Mouse (Mus musculus): ENCODE data around the gene Cacna1c. TPM values are rescaled to one million over a fixed set of nuclear protein-coding genes. Genes with fewer than 3 reads are reported as not detected.

The Cacna1c gene
- polyA plus RNA-seq, 1 experiment, result 1.0 TPM

DNA sequence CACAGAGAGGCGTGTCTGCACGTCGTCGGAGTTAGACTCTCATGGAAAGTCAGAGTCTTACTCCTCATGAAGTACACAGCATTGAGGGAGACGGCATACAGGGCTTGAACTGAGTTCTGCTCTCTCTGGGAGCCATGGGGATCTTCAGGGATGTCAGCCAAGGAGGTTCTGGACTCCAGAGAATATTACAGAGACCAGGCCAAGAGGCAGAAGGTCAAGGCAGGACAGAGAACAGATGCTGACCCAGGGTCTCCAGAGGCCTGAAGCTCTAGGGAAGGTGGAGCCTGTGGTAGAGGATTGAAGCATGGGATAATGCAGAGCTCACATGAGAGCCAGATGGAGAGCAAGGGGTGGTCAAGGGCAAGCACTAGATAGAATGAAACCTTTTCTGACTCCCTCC, 507.4 kb downstream of the Cacna1c start:
- Histone ChIP-seq H3K27ac (ENCODE audit: insufficient read depth, low read length) (no peak overlapping the region), H3K36me3 (ENCODE audit: control insufficient read depth, insufficient read depth, low read length, poor library complexity, severe bottlenecking) (no peaks in the 10 kb centered on the region), H3K9me3 (replicated peaks; ENCODE audit: control insufficient read depth, insufficient read depth, low read length, poor library complexity, severe bottlenecking) (no peaks in the 10 kb centered on the region), H3K4me3 (ENCODE audit: low read depth, low read length) (no peak overlapping the region), H3K9ac (ENCODE audit: low read depth, poor library complexity, severe bottlenecking) (no peak overlapping the region), H3K27me3 (ENCODE audit: control insufficient read depth, insufficient read depth, low read length, poor library complexity, severe bottlenecking) (no peaks in the 10 kb centered on the region), H3K4me1 (ENCODE audit: control insufficient read depth, insufficient read depth, low read length) (no peaks in the 10 kb centered on the region)
- TF ChIP-seq EP300 (IDR thresholded peaks at IDR 0.05; ENCODE audit: insufficient read depth, low read depth, low read length), result no peak

DNA sequence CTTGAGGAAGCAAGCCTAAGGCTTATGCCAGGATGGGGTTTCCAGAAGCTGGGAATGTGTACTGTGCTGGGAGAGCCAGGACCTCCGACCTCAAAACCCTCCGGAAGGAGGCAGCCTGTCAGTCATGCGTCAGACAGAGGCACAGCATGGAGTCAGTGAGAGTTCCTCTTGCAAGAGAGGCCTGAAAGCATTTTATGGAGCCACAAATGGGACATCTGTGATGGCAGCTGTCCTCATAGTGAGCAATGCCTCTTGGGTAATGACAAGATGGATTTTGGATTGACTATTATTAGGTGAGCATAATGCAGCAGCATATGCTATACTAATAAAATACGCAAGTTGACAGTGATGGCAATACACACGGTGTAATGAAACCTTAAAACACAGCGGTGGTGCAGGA, 515.4 kb downstream of the Cacna1c start:
- Histone ChIP-seq H3K36me3 (ENCODE audit: control insufficient read depth, insufficient read depth, low read length, poor library complexity, severe bottlenecking) (no peaks in the 10 kb centered on the region), H3K4me3 (ENCODE audit: low read depth, low read length) (no peak overlapping the region), H3K9me3 (replicated peaks; ENCODE audit: control insufficient read depth, insufficient read depth, low read length, poor library complexity, severe bottlenecking) (no peaks in the 10 kb centered on the region), H3K9ac (ENCODE audit: low read depth, poor library complexity, severe bottlenecking) (no peak overlapping the region), H3K27me3 (ENCODE audit: control insufficient read depth, insufficient read depth, low read length, poor library complexity, severe bottlenecking) (no peaks in the 10 kb centered on the region), H3K27ac (ENCODE audit: insufficient read depth, low read length) (no peak overlapping the region), H3K4me1 (ENCODE audit: control insufficient read depth, insufficient read depth, low read length) (no peaks in the 10 kb centered on the region)
- TF ChIP-seq CTCF (IDR thresholded peaks at IDR 0.05; ENCODE audit: low read depth, low read length) (no peak), POLR2A (IDR thresholded peaks at IDR 0.05; ENCODE audit: insufficient read depth, low read length) (no peak), EP300 (IDR thresholded peaks at IDR 0.05; ENCODE audit: insufficient read depth, low read depth, low read length) (no peak)

- TF ChIP-seq EP300 (IDR thresholded peaks at IDR 0.05; ENCODE audit: insufficient read depth, low read depth, low read length), result no peak
- TF ChIP-seq CTCF (IDR thresholded peaks at IDR 0.05; ENCODE audit: low read depth, low read length), result no peak
- TF ChIP-seq POLR2A (IDR thresholded peaks at IDR 0.05; ENCODE audit: insufficient read depth, low read length), result no peak
- no peaks in the 10 kb centered on the region for H3K9me3 ChIP-seq (replicated peaks; ENCODE audit: control insufficient read depth, insufficient read depth, low read length, poor library complexity, severe bottlenecking)
Observed at GRCm38 (mm10) chr6:118678031-118678430, 518.2 kb downstream of the Cacna1c start.

DNA sequence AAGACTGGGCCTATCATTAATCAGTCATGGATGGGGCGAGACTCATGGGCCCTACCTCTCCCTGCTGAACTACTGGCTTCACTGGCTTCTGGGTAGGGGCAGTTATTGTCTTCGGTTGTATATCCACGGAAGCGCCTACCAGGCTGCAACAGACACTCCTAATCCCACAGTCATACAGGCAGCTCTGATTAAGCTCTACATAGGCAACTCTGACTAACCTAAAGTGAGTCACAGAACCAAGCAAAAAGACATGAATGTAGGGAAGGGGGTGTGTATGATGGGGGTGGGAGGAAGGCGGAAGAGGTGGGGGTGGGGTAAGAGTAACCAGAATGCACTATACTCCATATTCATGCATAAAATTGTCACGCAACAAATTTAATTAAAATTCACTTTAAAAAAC, 518.9 kb downstream of the Cacna1c start:
- H3K9me3 ChIP-seq (replicated peaks; ENCODE audit: control insufficient read depth, insufficient read depth, low read length, poor library complexity, severe bottlenecking), result no peaks in the 10 kb centered on the region
- no peaks in the 10 kb centered on the region for H3K36me3 ChIP-seq (ENCODE audit: control insufficient read depth, insufficient read depth, low read length, poor library complexity, severe bottlenecking)
- no peaks in the 10 kb centered on the region for H3K27me3 ChIP-seq (ENCODE audit: control insufficient read depth, insufficient read depth, low read length, poor library complexity, severe bottlenecking)
- no peak overlapping the region for H3K27ac ChIP-seq (ENCODE audit: insufficient read depth, low read length)
- H3K4me1 ChIP-seq (ENCODE audit: control insufficient read depth, insufficient read depth, low read length), result no peaks in the 10 kb centered on the region
- TF ChIP-seq CTCF (IDR thresholded peaks at IDR 0.05; ENCODE audit: low read depth, low read length), result no peak
- H3K9ac ChIP-seq (ENCODE audit: low read depth, poor library complexity, severe bottlenecking), result no peak overlapping the region
- no peak overlapping the region for H3K4me3 ChIP-seq (ENCODE audit: low read depth, low read length)

More at GRCm38 (mm10) chr6:118678031-118678430, 518.2 kb downstream of the Cacna1c start:
- Histone ChIP-seq H3K36me3 (ENCODE audit: control insufficient read depth, insufficient read depth, low read length, poor library complexity, severe bottlenecking) (no peaks in the 10 kb centered on the region), H3K27ac (ENCODE audit: insufficient read depth, low read length) (no peak overlapping the region), H3K4me1 (ENCODE audit: control insufficient read depth, insufficient read depth, low read length) (no peaks in the 10 kb centered on the region), H3K9ac (ENCODE audit: low read depth, poor library complexity, severe bottlenecking) (no peak overlapping the region), H3K27me3 (ENCODE audit: control insufficient read depth, insufficient read depth, low read length, poor library complexity, severe bottlenecking) (no peaks in the 10 kb centered on the region), H3K4me3 (ENCODE audit: low read depth, low read length) (no peak overlapping the region)

DNA sequence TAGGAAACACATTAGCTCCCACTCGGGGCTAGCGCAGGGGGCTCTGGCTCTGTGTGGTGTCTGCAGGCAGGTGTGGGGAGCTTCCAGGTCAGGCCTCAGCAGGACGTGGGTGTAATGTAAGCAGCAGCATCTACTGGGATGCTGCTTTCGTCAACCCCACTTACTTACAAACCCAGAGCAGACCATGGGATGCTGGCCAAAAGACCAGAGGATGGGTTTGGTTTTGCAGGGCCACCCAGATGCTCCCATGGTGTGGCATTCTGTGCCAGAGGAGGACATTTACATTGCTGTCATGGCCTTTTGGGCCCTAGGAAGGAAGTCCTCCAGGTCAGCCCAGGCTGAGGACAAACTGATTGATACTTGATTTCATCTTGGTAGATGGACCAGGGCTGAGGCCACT, 521.4 kb downstream of the Cacna1c start:
- TF ChIP-seq CTCF (IDR thresholded peaks at IDR 0.05; ENCODE audit: low read depth, low read length) (no peak), POLR2A (IDR thresholded peaks at IDR 0.05; ENCODE audit: insufficient read depth, low read length) (no peak), EP300 (IDR thresholded peaks at IDR 0.05; ENCODE audit: insufficient read depth, low read depth, low read length) (no peak)
- H3K27me3 ChIP-seq (ENCODE audit: control insufficient read depth, insufficient read depth, low read length, poor library complexity, severe bottlenecking), result no peaks in the 10 kb centered on the region

DNA sequence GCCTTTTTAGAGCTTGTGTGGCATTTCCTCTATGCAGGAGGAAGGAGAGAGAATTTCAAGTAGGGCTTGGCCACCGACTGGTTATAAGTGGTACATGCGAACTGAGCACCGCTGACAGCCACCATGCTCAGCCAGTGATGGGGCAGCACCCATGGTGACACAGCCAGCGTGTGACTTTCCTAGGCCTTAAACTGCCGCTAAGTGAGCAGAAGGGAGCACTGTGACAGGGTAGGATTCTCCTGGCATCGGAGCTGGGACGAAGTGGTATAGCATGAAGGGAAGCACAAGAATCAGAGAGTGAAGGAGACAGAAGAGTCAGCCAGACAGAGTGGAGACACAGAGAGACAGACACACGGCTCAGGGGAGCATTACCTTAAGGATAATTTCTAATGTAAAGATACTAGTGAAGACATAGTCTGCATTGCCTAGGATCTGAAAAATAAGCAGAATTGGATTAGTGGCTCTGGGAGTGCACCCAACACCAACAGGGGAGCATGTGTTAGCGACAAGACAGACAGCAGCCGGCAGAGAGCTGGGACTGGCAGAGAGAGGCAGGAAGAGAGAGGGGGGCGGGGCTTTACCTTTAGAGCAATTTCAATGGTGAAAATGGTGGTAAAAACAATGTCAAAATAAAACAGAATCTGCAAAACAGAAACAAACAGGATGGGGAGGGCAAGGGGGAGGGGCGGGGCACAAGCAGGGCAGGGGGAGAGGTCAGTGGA, 522.1 kb downstream of the Cacna1c start:
- H3K4me1 ChIP-seq (ENCODE audit: control insufficient read depth, insufficient read depth, low read length), result no peaks in the 10 kb centered on the region
- no peaks in the 10 kb centered on the region for H3K9me3 ChIP-seq (replicated peaks; ENCODE audit: control insufficient read depth, insufficient read depth, low read length, poor library complexity, severe bottlenecking)
- TF ChIP-seq EP300 (IDR thresholded peaks at IDR 0.05; ENCODE audit: insufficient read depth, low read depth, low read length), result no peak
- TF ChIP-seq POLR2A (IDR thresholded peaks at IDR 0.05; ENCODE audit: insufficient read depth, low read length), result no peak
- no peak for TF ChIP-seq CTCF (IDR thresholded peaks at IDR 0.05; ENCODE audit: low read depth, low read length)
- no peak overlapping the region for H3K27ac ChIP-seq (ENCODE audit: insufficient read depth, low read length)
- H3K9ac ChIP-seq (ENCODE audit: low read depth, poor library complexity, severe bottlenecking), result no peak overlapping the region
- H3K36me3 ChIP-seq (ENCODE audit: control insufficient read depth, insufficient read depth, low read length, poor library complexity, severe bottlenecking), result no peaks in the 10 kb centered on the region
- H3K4me3 ChIP-seq (ENCODE audit: low read depth, low read length), result no peak overlapping the region
- H3K27me3 ChIP-seq (ENCODE audit: control insufficient read depth, insufficient read depth, low read length, poor library complexity, severe bottlenecking), result no peaks in the 10 kb centered on the region

More for the DNA sequence above, 521.4 kb downstream of the Cacna1c start:
- Histone ChIP-seq H3K9ac (ENCODE audit: low read depth, poor library complexity, severe bottlenecking) (no peak overlapping the region), H3K27ac (ENCODE audit: insufficient read depth, low read length) (no peak overlapping the region), H3K36me3 (ENCODE audit: control insufficient read depth, insufficient read depth, low read length, poor library complexity, severe bottlenecking) (no peaks in the 10 kb centered on the region), H3K4me1 (ENCODE audit: control insufficient read depth, insufficient read depth, low read length) (no peaks in the 10 kb centered on the region), H3K9me3 (replicated peaks; ENCODE audit: control insufficient read depth, insufficient read depth, low read length, poor library complexity, severe bottlenecking) (no peaks in the 10 kb centered on the region), H3K4me3 (ENCODE audit: low read depth, low read length) (no peak overlapping the region)

All from ES-Bruce4 (cell line).